Mouse (Mus musculus): Measurements from ENCODE around the gene Nprl2. TPM values are rescaled to one million over a fixed set of nuclear protein-coding genes. Genes with fewer than 3 reads are reported as not detected.

Gene Nprl2
- polyA plus RNA-seq, 1 experiment = 0.25 TPM

DNA sequence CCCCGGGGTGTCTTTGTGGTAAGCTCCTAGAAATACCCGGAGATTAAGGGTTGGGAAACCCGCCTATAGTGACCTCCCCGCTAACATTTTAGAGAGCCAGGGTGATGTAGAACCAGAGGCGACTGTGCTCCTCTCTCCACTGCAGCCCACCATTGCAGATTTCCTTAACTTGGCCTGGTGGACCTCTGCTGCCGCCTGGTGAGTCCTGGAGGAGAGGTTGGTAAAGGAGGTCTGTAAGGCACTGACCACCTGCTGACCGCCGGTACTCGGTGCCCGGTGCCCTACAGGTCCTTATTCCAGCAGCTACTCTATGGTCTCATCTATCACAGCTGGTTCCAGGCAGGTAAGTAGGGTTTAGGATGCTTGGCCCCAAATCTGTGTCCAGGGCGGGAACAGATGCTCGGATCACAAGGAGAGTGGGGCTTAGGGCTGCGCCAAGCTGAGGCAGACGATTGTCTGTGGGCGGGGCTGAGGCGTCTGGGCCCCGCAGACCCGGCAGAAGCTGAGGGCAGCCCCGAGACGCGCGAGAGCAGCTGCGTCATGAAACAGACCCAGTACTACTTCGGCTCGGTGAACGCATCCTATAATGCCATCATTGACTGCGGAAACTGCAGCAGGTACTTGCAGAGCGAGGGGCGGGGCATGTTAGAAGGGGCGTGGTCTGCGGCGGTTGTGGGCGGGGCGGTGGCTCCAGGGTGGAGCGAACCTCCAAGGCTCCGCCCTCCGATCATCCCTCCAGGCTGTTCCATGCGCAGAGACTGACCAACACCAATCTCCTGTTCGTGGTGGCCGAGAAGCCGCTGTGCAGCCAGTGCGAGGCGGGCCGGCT is 15.6 kb upstream of the Nprl2 start:
- H3K27me3 ChIP-seq (ENCODE audit: control insufficient read depth) = peaks cover 53% of the 10 kb centered on the region
- H3K36me3 ChIP-seq (ENCODE audit: control insufficient read depth) = no peaks in the 10 kb centered on the region
- peak overlapping the region; percentile 51 for H3K4me3 ChIP-seq (replicated peaks)
- TF ChIP-seq GATA1 (IDR thresholded peaks at IDR 0.05; ENCODE audit: low read length) = no peak
- TF ChIP-seq TAL1 (IDR thresholded peaks at IDR 0.05; ENCODE audit: low read length) = no peak
- peaks cover 19% of the 10 kb centered on the region for H3K4me1 ChIP-seq (ENCODE audit: control insufficient read depth)
- peaks cover 3% of the 10 kb centered on the region; the same call in 1 of the 2 replicates for H3K9me3 ChIP-seq (ENCODE audit: control insufficient read depth, low read length)

DNA sequence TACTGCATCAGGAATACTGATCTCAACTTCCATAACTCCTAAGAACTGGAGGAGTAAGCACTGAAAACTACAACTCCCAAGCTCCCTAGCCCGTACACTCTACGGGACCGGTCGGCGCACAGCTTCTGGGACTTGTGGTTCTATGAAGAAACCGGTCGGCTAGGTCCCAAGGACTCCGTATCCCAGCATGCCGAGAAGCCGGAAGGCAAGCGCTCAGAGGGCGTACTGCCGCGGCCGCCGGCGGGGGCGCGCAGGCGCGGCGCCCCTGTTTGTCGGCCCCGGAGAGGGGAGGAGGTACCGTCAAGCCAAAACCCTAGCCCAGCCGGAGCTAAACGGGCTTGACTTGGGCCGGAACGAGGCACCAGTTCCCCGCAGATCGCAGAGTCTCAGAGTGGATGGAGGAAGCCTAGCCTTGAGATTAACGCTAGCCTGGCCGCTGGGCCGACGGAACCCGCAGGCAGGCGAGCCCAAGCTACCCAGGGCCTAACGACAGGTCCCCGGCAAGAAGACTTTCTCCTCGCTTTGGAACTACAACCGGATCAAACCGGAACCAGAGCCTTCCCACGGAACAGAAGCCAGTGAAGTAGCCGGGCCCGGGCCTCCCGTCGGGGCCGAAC is 8.1 kb upstream of the Nprl2 start, which contains the start of gene Tmem115:
Tmem115 (plus strand) TSS at position 155 of the 617 bp plus-strand sequence.
- TF ChIP-seq GATA1 (IDR thresholded peaks at IDR 0.05; ENCODE audit: low read length) = no peak
- no peak for TF ChIP-seq TAL1 (IDR thresholded peaks at IDR 0.05; ENCODE audit: low read length)
- Histone ChIP-seq H3K36me3 (ENCODE audit: control insufficient read depth) (peaks cover 32% of the 10 kb centered on the region), H3K9me3 (ENCODE audit: control insufficient read depth, low read length) (no peaks in the 10 kb centered on the region), H3K4me3 (replicated peaks) (peak within 1 kb of the TSS; percentile 70), H3K4me1 (ENCODE audit: control insufficient read depth) (peaks cover 54% of the 10 kb centered on the region), H3K27me3 (ENCODE audit: control insufficient read depth) (peaks cover 3% of the 10 kb centered on the region; the same call in 1 of the 2 replicates)

DNA sequence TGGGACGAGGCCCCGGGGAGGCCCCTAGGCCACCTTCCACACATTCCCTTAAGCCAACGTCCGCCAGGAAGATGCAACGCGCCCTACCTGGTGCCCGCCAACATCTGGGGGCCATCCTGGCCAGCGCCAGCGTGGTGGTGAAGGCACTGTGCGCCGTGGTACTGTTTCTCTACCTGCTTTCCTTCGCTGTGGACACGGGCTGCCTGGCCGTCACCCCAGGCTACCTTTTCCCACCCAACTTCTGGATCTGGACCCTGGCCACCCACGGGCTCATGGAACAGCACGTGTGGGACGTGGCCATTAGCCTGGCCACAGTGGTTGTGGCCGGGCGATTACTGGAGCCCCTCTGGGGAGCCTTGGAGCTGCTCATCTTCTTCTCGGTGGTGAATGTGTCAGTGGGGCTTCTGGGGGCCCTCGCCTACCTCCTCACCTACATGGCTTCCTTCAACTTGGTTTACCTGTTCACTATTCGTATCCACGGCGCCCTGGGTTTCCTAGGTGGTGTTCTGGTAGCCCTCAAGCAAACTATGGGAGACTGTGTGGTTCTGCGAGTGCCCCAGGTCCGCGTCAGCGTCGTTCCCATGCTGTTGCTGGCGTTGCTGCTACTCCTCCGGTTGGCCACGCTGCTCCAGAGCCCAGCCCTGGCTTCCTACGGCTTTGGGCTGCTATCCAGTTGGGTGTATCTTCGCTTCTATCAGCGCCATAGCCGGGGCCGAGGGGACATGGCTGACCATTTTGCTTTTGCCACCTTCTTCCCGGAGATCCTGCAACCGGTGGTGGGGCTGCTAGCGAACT is 7.4 kb upstream of the Nprl2 start:
- peaks cover 55% of the 10 kb centered on the region for H3K4me1 ChIP-seq (ENCODE audit: control insufficient read depth)
- peak overlapping the region; percentile 70 for H3K4me3 ChIP-seq (replicated peaks)
- H3K9me3 ChIP-seq (ENCODE audit: control insufficient read depth, low read length) = no peaks in the 10 kb centered on the region

DNA sequence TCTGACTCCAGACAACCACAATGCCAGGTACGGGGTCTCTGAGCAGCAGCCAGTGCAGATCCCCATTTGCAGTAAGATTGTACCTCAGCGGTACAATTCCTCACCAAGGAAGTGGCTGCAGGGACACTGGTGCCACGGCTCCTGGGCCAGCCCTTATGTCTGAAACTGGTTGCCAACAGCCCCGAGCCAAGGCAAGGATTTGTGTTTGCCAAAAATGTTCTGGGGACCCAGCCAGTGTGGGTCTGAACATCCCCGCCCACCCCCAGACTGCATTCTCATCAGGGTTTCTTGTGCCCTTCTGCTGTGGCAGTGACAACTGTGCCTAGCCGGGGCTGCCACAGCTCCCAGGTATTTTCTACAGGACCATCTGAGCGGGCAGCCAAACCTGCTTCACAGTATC is 3.8 kb upstream of the Nprl2 start:
- Histone ChIP-seq H3K27me3 (ENCODE audit: control insufficient read depth) (no peaks in the 10 kb centered on the region), H3K4me3 (replicated peaks) (no peak overlapping the region), H3K4me1 (ENCODE audit: control insufficient read depth) (peaks cover 86% of the 10 kb centered on the region), H3K36me3 (ENCODE audit: control insufficient read depth) (peaks cover 48% of the 10 kb centered on the region), H3K9me3 (ENCODE audit: control insufficient read depth, low read length) (no peaks in the 10 kb centered on the region)
- no peak for TF ChIP-seq GATA1 (IDR thresholded peaks at IDR 0.05; ENCODE audit: low read length)

More for the DNA sequence above, 7.4 kb upstream of the Nprl2 start:
- Histone ChIP-seq H3K27me3 (ENCODE audit: control insufficient read depth) (peaks cover 3% of the 10 kb centered on the region; the same call in 1 of the 2 replicates), H3K36me3 (ENCODE audit: control insufficient read depth) (peaks cover 39% of the 10 kb centered on the region)
- no peak for TF ChIP-seq TAL1 (IDR thresholded peaks at IDR 0.05; ENCODE audit: low read length)
- no peak for TF ChIP-seq GATA1 (IDR thresholded peaks at IDR 0.05; ENCODE audit: low read length)

DNA sequence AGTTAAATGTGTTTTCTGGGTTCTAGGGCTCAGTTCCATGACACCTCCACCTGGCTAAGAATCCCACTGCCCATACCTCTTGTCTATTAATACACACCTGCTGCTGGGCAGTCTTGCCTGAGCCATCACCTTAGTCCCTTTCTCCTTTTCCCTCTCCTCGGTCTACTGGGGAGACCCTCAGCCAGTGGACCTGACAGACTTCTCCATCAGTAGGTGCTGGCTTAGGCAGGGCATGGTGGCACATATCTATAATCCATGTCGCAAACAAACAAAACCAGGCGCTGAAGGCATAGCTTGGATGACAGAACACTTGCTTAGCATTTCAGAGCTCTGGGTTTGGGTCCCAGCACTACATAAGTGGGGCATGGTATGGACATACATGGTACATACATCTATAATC is 3.3 kb upstream of the Nprl2 start:
- Histone ChIP-seq H3K9me3 (ENCODE audit: control insufficient read depth, low read length) (no peaks in the 10 kb centered on the region), H3K4me1 (ENCODE audit: control insufficient read depth) (peaks cover 83% of the 10 kb centered on the region), H3K27me3 (ENCODE audit: control insufficient read depth) (no peaks in the 10 kb centered on the region), H3K36me3 (ENCODE audit: control insufficient read depth) (peaks cover 48% of the 10 kb centered on the region), H3K4me3 (replicated peaks) (no peak overlapping the region)
- no peak for TF ChIP-seq GATA1 (IDR thresholded peaks at IDR 0.05; ENCODE audit: low read length)
- no peak for TF ChIP-seq TAL1 (IDR thresholded peaks at IDR 0.05; ENCODE audit: low read length)

DNA sequence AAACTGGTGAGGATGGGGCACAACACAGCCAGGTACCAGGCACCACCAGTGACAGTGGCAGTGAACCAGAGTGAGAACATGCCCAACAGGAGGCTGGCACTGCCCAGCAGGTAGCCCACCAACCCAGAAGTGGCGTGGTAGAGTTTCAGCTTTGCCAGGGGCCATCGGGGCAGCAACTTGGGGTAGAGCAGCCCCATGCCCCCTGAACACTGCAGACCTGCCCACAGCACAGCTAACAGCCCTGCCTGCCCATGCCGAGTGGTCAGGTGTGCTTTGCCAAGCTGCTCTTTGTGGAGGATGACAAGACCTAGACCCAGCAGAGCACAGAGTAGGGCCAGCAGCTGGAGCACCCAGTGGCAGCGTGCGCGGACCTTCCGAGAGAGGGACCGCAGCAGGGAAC is 2.1 kb upstream of the Nprl2 start:
- no peak for TF ChIP-seq GATA1 (IDR thresholded peaks at IDR 0.05; ENCODE audit: low read length)
- TF ChIP-seq TAL1 (IDR thresholded peaks at IDR 0.05; ENCODE audit: low read length) = no peak
- H3K4me1 ChIP-seq (ENCODE audit: control insufficient read depth) = peaks cover 72% of the 10 kb centered on the region
- peaks cover 59% of the 10 kb centered on the region for H3K36me3 ChIP-seq (ENCODE audit: control insufficient read depth)
- H3K9me3 ChIP-seq (ENCODE audit: control insufficient read depth, low read length) = peaks cover 2% of the 10 kb centered on the region; the same call in 1 of the 2 replicates
- no peaks in the 10 kb centered on the region for H3K27me3 ChIP-seq (ENCODE audit: control insufficient read depth)
- no peak overlapping the region for H3K4me3 ChIP-seq (replicated peaks)

DNA sequence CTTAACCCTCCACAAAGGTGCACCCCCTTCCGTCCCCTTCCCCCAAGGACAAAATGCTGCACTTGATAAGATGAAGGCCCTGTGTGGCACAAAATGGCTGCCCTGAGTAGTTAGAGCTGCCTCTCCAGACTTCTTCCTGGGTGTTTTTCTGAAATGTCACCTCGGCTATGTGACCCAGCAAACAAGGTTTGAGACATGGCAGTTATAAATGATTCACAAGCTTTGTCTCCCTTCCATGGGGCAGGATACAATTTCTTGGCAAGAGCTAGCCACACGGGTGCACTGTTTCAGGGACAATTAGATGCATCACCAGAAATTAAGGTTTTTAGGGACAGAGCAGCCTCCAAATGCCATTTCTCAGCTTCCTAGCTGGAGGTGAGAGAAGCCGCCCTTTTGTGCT is 1.6 kb upstream of the Nprl2 start:
- Histone ChIP-seq H3K36me3 (ENCODE audit: control insufficient read depth) (peaks cover 64% of the 10 kb centered on the region), H3K27me3 (ENCODE audit: control insufficient read depth) (no peaks in the 10 kb centered on the region), H3K4me1 (ENCODE audit: control insufficient read depth) (peaks cover 72% of the 10 kb centered on the region), H3K9me3 (ENCODE audit: control insufficient read depth, low read length) (peaks cover 2% of the 10 kb centered on the region; the same call in 1 of the 2 replicates), H3K4me3 (replicated peaks) (no peak overlapping the region)
- TF ChIP-seq GATA1 (IDR thresholded peaks at IDR 0.05; ENCODE audit: low read length) = no peak
- TF ChIP-seq TAL1 (IDR thresholded peaks at IDR 0.05; ENCODE audit: low read length) = no peak

DNA sequence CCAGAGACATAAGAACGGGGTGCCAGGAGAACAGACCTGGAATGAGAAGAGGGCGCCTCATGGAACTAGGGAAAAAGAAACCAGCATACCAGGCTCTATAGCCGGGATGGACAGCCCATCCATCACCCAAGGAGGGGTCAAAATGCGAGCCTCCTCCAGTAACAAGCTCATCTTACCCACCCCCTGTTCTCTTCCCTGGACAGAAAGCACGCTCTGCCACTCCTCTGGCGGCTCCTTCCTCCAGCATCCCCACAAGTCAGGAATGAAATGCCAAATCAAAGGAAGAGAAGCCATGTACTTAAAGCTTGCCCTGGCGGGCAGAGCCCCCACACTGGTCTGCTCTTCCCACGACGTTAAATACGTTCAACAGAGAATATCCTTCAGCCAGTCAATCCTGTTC is 1.0 kb upstream of the Nprl2 start:
- Histone ChIP-seq H3K4me1 (ENCODE audit: control insufficient read depth) (peaks cover 72% of the 10 kb centered on the region), H3K9me3 (ENCODE audit: control insufficient read depth, low read length) (peaks cover 2% of the 10 kb centered on the region; the same call in 1 of the 2 replicates), H3K36me3 (ENCODE audit: control insufficient read depth) (peaks cover 59% of the 10 kb centered on the region), H3K4me3 (replicated peaks) (peak overlapping the region; percentile 84), H3K27me3 (ENCODE audit: control insufficient read depth) (no peaks in the 10 kb centered on the region)
- TF ChIP-seq TAL1 (IDR thresholded peaks at IDR 0.05; ENCODE audit: low read length) (no peak), GATA1 (IDR thresholded peaks at IDR 0.05; ENCODE audit: low read length) (no peak)

DNA sequence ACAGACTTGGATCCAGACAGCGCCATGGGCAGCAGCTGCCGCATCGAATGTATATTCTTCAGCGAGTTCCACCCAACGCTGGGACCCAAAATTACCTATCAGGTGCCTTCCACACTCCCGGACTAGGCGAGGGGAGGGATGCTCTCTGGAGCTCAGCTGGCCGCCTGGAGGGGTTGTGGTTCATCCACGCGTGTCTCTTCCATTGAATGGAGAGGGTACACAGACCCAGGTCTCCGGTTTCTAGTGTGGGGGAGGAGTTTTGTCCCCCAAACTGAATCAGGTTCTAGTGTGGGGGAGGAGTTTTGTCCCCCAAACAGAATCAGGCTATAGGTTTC is 293 bp downstream of the Nprl2 start:
- H3K4me3 ChIP-seq (replicated peaks) = peak overlapping the region; percentile 84
- H3K9me3 ChIP-seq (ENCODE audit: control insufficient read depth, low read length) = peaks cover 2% of the 10 kb centered on the region; the same call in 1 of the 2 replicates
- TF ChIP-seq GATA1 (IDR thresholded peaks at IDR 0.05; ENCODE audit: low read length) (no peak), TAL1 (IDR thresholded peaks at IDR 0.05; ENCODE audit: low read length) (no peak)
- H3K36me3 ChIP-seq (ENCODE audit: control insufficient read depth) = peaks cover 47% of the 10 kb centered on the region
- H3K4me1 ChIP-seq (ENCODE audit: control insufficient read depth) = peaks cover 72% of the 10 kb centered on the region
- no peaks in the 10 kb centered on the region for H3K27me3 ChIP-seq (ENCODE audit: control insufficient read depth)
